ENCODE assay signal across 21 mouse cellular contexts in genomic region chr13:16008348-16008747, GRCm38 (mm10). TPM values are rescaled to one million over a fixed set of nuclear protein-coding genes. Genes with fewer than 3 reads are reported as not detected.
DNase-seq lines count a peak whose midpoint lies in the region; ATAC-seq and TF ChIP-seq lines count a peak whose summit lies in the region.
"Had no signal": no experiment of that assay in that cellular context is flagged by ENCODE, and none has a peak within 500 bp of the region (broad histone marks: within the 10 kb centered on the region; RNA-seq: fewer than 3 reads in every experiment).

No protein-coding gene starts in this region.

- no peak overlapping the region for H3K4me3 ChIP-seq in kidney, adult 2 months (ENCODE audit: insufficient read depth, low read depth, low read length)
- H3K4me3 ChIP-seq in liver, embryonic 12.5 days: no peak overlapping the region
- H3K4me3 ChIP-seq in liver, embryonic 16.5 days (ENCODE audit: low read depth, low read length): peak overlapping the region; percentile 19; the same call in 1 of the 2 replicates
- H3K4me3 ChIP-seq in midbrain, embryonic 13.5 days (replicated peaks): no peak overlapping the region
- H3K4me3 ChIP-seq: embryonic facial prominence, embryonic 12.5 days; forebrain, embryonic 12.5 days; gastrocnemius, adult 2 months; heart, embryonic 10.5 days; hindbrain, embryonic 13.5 days had no signal

- no peak for TF ChIP-seq CTCF in kidney, adult 2 months (conservative IDR thresholded peaks at IDR 0.05; ENCODE audit: insufficient read depth, insufficient read length, low read depth, low read length)

- no peak overlapping the region for H3K27ac ChIP-seq in kidney, adult 2 months (ENCODE audit: insufficient read depth, low read depth, low read length)
- no peak overlapping the region for H3K27ac ChIP-seq in liver, embryonic 12.5 days
- peak overlapping the region; percentile 69 for H3K27ac ChIP-seq in liver, embryonic 16.5 days (ENCODE audit: low read length)
- H3K27ac ChIP-seq in midbrain, embryonic 13.5 days: no peak overlapping the region
- H3K27ac ChIP-seq: embryonic facial prominence, embryonic 12.5 days; forebrain, embryonic 12.5 days; gastrocnemius, adult 2 months; heart, embryonic 10.5 days; hindbrain, embryonic 13.5 days had no signal

- H3K4me2 ChIP-seq in liver, embryonic 12.5 days: no peak overlapping the region
- 0 out of 2 replicates have a peak overlapping the region, but pooled peaks have one; percentile 6 for H3K4me2 ChIP-seq in liver, embryonic 16.5 days (ENCODE audit: low read depth, low read length)
- no peak overlapping the region for H3K4me2 ChIP-seq in midbrain, embryonic 13.5 days (replicated peaks)
- H3K4me2 ChIP-seq: embryonic facial prominence, embryonic 12.5 days; forebrain, embryonic 12.5 days; hindbrain, embryonic 13.5 days had no signal

- no peak for TF ChIP-seq POLR2A in kidney, adult 2 months (IDR thresholded peaks at IDR 0.05; ENCODE audit: low read depth, low read length)

- no peaks in the 10 kb centered on the region for H3K9me3 ChIP-seq in liver, embryonic 12.5 days (replicated peaks)
- H3K9me3 ChIP-seq in liver, embryonic 16.5 days (replicated peaks; ENCODE audit: control insufficient read depth, low read length): no peaks in the 10 kb centered on the region
- no peaks in the 10 kb centered on the region for H3K9me3 ChIP-seq in midbrain, embryonic 13.5 days
- H3K9me3 ChIP-seq: embryonic facial prominence, embryonic 12.5 days; forebrain, embryonic 12.5 days; heart, embryonic 10.5 days; hindbrain, embryonic 13.5 days had no signal

- peak; percentile 66; the same call in 1 of the 2 replicates for ATAC-seq in liver, embryonic 12.5 days
- peak; percentile 86 for ATAC-seq in liver, embryonic 16.5 days (ENCODE audit: low read depth)
- no peak for ATAC-seq in erythroid progenitor cell, adult 5-6 weeks (replicated peaks; ENCODE audit: low FRiP score, poor library complexity, severe bottlenecking)
- no peak for ATAC-seq in midbrain, embryonic 13.5 days
- ATAC-seq: forebrain, postnatal 0 days had no signal

- no peaks in the 10 kb centered on the region for H3K36me3 ChIP-seq in kidney, adult 2 months (ENCODE audit: control insufficient read depth, insufficient read depth, low read length)
- no peaks in the 10 kb centered on the region for H3K36me3 ChIP-seq in liver, embryonic 12.5 days
- no peaks in the 10 kb centered on the region for H3K36me3 ChIP-seq in liver, embryonic 16.5 days (ENCODE audit: control insufficient read depth, insufficient read depth)
- no peaks in the 10 kb centered on the region for H3K36me3 ChIP-seq in midbrain, embryonic 13.5 days
- H3K36me3 ChIP-seq: embryonic facial prominence, embryonic 12.5 days; forebrain, embryonic 12.5 days; heart, embryonic 10.5 days; hindbrain, embryonic 13.5 days had no signal

- no peaks in the 10 kb centered on the region for H3K27me3 ChIP-seq in kidney, adult 2 months (replicated peaks; ENCODE audit: control insufficient read depth, insufficient read depth, low read length)
- peaks cover 31% of the 10 kb centered on the region for H3K27me3 ChIP-seq in liver, embryonic 12.5 days (replicated peaks)
- H3K27me3 ChIP-seq in liver, embryonic 16.5 days (ENCODE audit: control insufficient read depth, insufficient read depth, low read depth, low read length): no peaks in the 10 kb centered on the region
- H3K27me3 ChIP-seq in midbrain, embryonic 13.5 days: peaks cover 21% of the 10 kb centered on the region; the same call in 1 of the 2 replicates
- H3K27me3 ChIP-seq: embryonic facial prominence, embryonic 12.5 days had no signal

- H3K9ac ChIP-seq in liver, embryonic 12.5 days: no peak overlapping the region
- H3K9ac ChIP-seq in liver, embryonic 16.5 days (ENCODE audit: low read depth, low read length): 0 out of 2 replicates have a peak overlapping the region, but pooled peaks have one; percentile 9
- H3K9ac ChIP-seq in midbrain, embryonic 13.5 days (replicated peaks): no peak overlapping the region
- H3K9ac ChIP-seq: embryonic facial prominence, embryonic 12.5 days; forebrain, embryonic 12.5 days; forebrain, postnatal 0 days; hindbrain, embryonic 13.5 days had no signal

- no peaks in the 10 kb centered on the region for H3K4me1 ChIP-seq in kidney, adult 2 months (ENCODE audit: control insufficient read depth, insufficient read depth, low read length)
- H3K4me1 ChIP-seq in liver, embryonic 12.5 days: no peaks in the 10 kb centered on the region
- H3K4me1 ChIP-seq in liver, embryonic 16.5 days (ENCODE audit: control insufficient read depth, low read depth, low read length): no peaks in the 10 kb centered on the region; the same call in 1 of the 2 replicates
- peaks cover 11% of the 10 kb centered on the region for H3K4me1 ChIP-seq in midbrain, embryonic 13.5 days (replicated peaks)
- H3K4me1 ChIP-seq: heart, embryonic 10.5 days had no signal

- 28% methylated on average over 1 of the region's 1 CpGs for WGBS in kidney, adult 2 months
- 17% methylated on average over 1 of the region's 1 CpGs for WGBS in liver, embryonic 12.5 days (ENCODE audit: insufficient replicate concordance)
- 21% methylated on average over 1 of the region's 1 CpGs for WGBS in liver, embryonic 16.5 days (ENCODE audit: insufficient replicate concordance)
- WGBS in midbrain, embryonic 13.5 days: 72% methylated on average over 1 of the region's 1 CpGs

- DNase-seq in kidney, adult 2 months: peak; percentile 21
- no peak for DNase-seq in kidney, adult 11 months
- peak; percentile 30 for DNase-seq in liver
- DNase-seq in spleen, postnatal 14 days (ENCODE audit: low spot score in 2 of 2): no peak
- DNase-seq: adrenal gland, postnatal 10 days; cerebellum, adult 11 months; cerebellum, adult 8-10 months; cerebellum, postnatal 14 days; forebrain, postnatal 0 days; gastrocnemius, adult 2 months; gastrocnemius, postnatal 25 days; heart, postnatal 10 days had no signal

RNA-seq across cellular contexts. Expression of gene Inhba, which starts 3.3 kb away (rescaled TPM):
- 0.23 and 0.42 TPM in 2 replicates for polyA plus RNA-seq in kidney, adult 2 months (2012; rRNA removed)
- 0.62 and 0.73 TPM in 2 replicates for polyA plus RNA-seq in liver, embryonic 12.5 days (2016; fragmentation: Nextera tagmentation; extraction: Ambion mirVana)
- polyA plus RNA-seq in liver, embryonic 16.5 days (2015; fragmentation: Nextera tagmentation; extraction: Ambion mirVana): 3.6 and 5.1 TPM in 2 replicates
- total RNA-seq in erythroid progenitor cell, adult 5-6 weeks (2015; ENCODE audit: low replicate concordance): 1.7 and 3.6 TPM in 2 replicates
- total RNA-seq in erythroid progenitor cell, adult 5-6 weeks (2017; ENCODE audit: low replicate concordance): 0.77 and 2.6 TPM in 2 replicates
- 0.17 and 0.23 TPM in 2 replicates for polyA plus RNA-seq in midbrain, embryonic 13.5 days (2015; fragmentation: Nextera tagmentation; extraction: Ambion mirVana)
- total RNA-seq: MEL had no signal

Comparison
In these comparisons a context has a peak if more than half of its experiments do, and no peak if none do; other contexts are left out.
1. DNase-seq: peak in kidney, adult 2 months (single experiment) and liver (single experiment); none in kidney, adult 11 months (single experiment) and spleen, postnatal 14 days (0 of 2).
2. ATAC-seq: peak in liver, embryonic 12.5 days (single experiment) and liver, embryonic 16.5 days (single experiment); none in erythroid progenitor cell, adult 5-6 weeks (single experiment) and midbrain, embryonic 13.5 days (single experiment).